Mouse (Mus musculus) urinary bladder, adult 2 months (tissue): ENCODE measurements around the gene Gm973. TPM values are rescaled to one million over a fixed set of nuclear protein-coding genes. Genes with fewer than 3 reads are reported as not detected.

ENCODE experiments used
- DNase-seq: peaks from one replicate; pipeline ENCODE4 v3.0.0; 2022; ENCODE audit warnings: low spot score
- polyA plus RNA-seq: library from polyadenylated mRNA; depleted of rRNA; stranded (reverse); fragments of >200 nt; gene quantifications from 2 replicates; pipeline ENCODE4 v1.2.3, GENCODE M21; 2012

Gm973 gene
- polyA plus RNA-seq, 1 experiment, result 31.4 TPM

GRCm38 (mm10) chr1:59584656-59585410 lies 68.8 kb downstream of the Gm973 start:
- peak; percentile 67 for DNase-seq

DNA sequence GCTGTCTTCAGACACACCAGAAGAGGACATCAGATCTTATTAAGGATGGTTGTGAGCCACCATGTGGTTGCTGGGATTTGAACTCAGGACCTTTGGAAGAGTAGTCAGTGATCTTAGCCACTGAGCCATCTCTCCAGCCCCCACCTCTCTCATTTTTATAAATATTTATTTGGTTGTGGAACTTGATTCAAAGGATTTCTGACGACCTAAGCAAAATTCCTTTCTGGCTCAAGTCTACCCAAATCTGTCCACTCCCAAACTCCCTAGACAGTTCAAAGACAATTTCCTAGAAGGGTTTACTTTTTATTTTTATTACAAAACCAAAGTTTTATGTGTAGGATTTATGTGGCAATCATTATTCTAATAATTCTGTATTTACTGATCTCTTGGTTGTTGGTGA lies 73.2 kb downstream of the Gm973 start:
- DNase-seq, result no peak

DNA sequence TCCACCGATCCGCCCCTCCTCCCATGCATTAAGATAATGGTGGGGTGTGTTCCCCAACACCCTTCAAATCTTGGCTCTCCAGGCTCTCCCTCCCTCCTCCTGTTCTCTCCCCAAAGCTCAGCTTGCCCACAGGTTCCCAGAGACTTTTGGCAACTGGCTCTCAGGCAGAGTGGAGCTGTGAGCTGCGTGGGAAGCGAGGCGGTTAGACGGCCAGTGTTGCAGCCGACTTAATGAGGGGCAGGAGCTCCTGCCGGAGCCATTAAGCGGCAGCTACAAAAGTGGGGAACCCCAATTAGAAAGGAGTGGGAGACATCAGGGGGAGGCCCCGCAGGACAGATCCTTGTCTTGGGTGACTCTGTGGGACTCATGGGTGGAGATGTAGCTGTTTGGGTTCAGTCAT lies 76.3 kb downstream of the Gm973 start:
- no peak for DNase-seq

- DNase-seq, result no peak
Observed at GRCm38 (mm10) chr1:59592876-59593275, 76.8 kb downstream of the Gm973 start.

- DNase-seq, result no peak
Observed at GRCm38 (mm10) chr1:59593622-59594035, 77.6 kb downstream of the Gm973 start.

DNA sequence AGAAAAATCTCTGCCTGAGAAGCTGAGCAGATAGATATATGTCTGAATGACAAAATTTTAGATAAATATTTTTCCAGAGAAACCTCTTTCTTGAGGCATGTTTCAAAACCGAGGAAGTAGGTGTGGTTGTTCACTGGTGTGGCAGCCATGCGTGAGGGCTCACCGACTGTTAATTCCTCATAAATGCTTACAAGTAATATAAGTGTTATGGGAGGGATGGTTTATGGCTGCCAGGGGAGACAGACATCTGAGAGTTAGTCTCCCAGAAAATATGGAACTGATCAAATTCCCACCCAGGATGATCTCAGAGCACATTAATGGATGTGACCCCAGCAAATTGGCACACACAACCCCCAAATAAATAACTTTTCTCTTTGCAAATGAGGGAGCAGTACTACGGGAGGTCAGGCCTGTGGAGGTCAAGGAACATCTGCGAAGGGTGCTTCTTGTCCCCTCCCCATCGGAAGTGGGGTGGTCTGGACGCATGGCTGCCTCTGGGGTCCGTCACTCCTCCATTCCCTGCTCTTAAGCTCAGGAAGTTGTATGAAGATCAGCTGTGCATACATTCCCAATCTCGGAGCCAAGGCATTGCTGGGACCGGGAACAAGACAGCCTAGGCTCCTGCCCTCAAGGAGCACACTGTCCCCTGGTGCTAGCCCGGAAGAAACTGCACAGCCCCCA lies 78.7 kb downstream of the Gm973 start:
- no peak for DNase-seq

DNA sequence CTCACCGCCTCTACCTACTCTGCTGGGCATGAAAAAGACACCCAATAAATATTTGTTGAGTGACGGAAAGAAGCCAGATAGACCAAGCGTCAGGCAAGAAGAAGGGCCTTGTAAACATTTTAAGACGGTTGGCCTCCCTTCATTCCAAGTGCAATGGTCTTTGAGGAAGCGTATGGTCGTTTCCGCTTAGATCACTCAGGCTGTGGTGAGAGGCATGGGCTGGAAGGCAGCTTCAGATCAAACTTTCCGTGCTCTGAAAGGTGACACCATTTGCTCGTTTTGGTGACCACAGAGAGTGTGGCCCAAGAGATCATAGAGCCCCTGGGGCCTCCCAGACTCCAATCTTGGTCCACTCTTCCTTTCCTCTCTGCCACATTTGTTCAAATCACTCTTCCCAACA lies 79.5 kb downstream of the Gm973 start:
- no peak for DNase-seq

- no peak for DNase-seq
Observed at GRCm38 (mm10) chr1:59602531-59603416, 86.7 kb downstream of the Gm973 start.

GRCm38 (mm10) chr1:59603417-59603712 lies 87.3 kb downstream of the Gm973 start:
- DNase-seq, result no peak

GRCm38 (mm10) chr1:59603893-59604292 lies 87.8 kb downstream of the Gm973 start:
- DNase-seq, result no peak

GRCm38 (mm10) chr1:59606479-59606878 lies 90.4 kb downstream of the Gm973 start:
- DNase-seq, result no peak

DNA sequence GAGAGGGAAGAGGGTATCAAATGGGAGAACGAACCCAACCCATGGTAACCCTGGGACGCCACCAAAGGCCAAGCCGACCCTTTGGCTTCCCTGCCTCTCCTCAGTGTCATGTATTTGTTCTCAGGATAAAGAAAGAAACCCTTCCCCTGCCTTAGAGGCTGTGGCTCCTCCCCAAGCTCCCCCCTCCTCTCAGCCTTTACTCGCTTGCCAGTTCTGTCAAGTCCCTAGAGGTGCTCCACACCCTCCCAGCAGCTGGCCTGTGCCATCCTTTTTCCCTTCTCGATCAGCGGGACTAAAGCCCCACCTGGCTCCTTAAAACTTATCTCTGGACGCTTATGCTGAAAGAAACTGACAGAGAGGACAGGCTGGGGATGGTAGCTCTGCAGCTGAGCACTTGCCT lies 91.0 kb downstream of the Gm973 start:
- DNase-seq, result no peak

- DNase-seq, result no peak
Observed at GRCm38 (mm10) chr1:59608125-59608762, 92.2 kb downstream of the Gm973 start.

GRCm38 (mm10) chr1:59608920-59609319 lies 92.9 kb downstream of the Gm973 start:
- no peak for DNase-seq

- DNase-seq, result no peak
Observed at GRCm38 (mm10) chr1:59609458-59609857, 93.4 kb downstream of the Gm973 start.

DNA sequence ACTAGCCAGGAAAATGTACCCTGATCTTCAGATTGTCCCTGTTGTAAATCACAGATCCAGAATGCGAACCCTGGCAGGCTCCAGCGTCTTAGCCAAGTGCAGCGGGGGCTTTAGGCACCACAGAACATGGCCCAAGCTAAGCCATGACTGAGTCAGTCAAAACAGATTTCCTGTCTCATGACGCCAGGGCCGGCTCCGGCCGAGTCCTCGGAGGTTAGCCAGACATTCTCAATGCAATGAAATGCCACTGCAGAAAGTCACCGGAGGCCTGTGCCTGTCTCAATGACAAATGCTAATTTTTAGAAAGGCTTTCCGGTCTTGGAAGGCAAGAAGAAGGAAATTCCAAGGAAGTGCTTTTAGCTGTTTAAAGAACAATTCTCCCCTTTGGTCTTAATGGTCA lies 93.8 kb downstream of the Gm973 start:
- DNase-seq, result no peak

DNA sequence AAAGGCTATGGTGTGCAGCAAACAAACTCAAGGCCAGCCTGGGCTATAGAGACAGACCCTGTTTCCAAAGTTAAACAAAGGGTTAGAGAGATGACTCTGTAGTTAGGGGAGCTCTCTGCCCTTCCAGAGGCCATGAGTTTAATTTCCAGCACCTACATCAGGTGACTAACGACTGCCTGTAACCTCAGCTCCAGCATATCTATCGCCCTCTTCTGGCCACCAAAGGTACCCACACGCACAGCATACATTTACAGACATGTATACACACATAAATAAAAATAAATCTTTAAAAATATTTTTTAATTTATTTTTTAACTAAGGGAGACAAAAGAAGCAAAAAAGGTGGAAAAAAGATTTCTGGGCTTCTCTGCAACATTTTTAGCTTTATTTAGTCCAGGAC lies 94.9 kb downstream of the Gm973 start:
- no peak for DNase-seq

DNA sequence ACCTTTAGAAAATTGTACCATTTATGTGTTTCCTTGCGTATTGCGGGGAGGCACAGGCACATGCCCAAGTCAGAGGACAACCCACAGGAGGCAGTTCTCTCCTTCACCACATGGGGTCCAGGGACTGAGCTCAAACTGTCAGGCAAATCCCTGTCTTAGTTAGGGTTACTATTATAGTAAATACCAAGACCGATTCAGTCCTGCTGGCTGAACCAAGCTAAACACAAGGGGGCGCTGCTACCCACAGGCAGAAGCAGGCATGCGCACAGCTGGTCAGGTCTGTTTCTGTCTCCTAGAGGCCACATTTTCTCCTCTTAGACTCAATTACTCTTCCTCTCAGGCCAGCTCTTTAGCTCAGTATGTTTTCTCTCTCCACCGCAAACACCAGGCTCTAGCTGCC lies 97.7 kb downstream of the Gm973 start:
- DNase-seq, result no peak

- no peak for DNase-seq
Observed at GRCm38 (mm10) chr1:59615021-59615420, 99.0 kb downstream of the Gm973 start.

DNA sequence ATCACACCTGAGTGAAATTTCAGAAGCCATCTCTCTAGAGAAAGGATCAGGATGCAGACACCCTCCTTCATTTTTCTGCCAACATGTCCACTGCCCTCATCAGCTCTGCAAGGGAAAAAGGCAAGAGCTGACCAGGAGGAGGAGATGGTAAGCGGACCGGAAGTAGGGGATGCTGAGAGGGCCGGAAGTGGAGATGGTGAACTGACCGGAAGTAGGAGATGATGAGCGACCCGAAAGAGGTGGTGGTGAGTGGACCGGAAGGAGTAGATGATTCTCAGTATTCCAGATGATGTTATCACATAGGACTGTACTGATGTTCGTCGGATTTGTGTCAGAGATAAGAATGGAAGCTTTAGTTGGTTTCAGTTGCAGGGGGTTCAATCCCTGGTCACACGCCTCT lies 103.1 kb downstream of the Gm973 start:
- no peak for DNase-seq

GRCm38 (mm10) chr1:59623325-59624017 lies 107.4 kb downstream of the Gm973 start:
- DNase-seq, result no peak

DNA sequence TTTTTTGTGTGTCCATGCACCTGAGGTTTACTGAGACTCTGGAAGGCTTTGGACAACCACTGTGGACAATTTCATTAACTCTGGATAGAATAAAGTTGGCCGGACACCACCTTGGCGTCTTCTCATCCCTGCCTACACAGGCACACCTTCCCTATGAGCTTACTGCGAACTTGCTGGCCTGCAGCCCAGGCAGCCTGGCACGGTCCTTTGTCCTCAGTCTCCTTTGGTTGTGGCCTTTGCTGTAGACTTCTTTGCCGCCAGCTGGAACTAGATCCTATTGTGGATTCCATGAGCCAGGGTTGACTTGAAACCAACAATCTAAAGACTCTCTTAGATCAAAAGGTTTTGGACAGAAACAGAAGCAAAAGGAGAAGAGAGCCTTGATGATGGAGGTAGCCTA lies 109.3 kb downstream of the Gm973 start:
- DNase-seq, result no peak
